Mouse (Mus musculus): ENCODE results near the gene Atp6v1g2. TPM values are rescaled to one million over a fixed set of nuclear protein-coding genes. Genes with fewer than 3 reads are reported as not detected.
"Not testable (repeated sequence)": the region's sequence is repeated elsewhere in the genome, so short reads cannot be mapped to it uniquely, and the experiment has no call there.

Atp6v1g2 gene
- total RNA-seq, 4 experiments from 2014 or later: 552 to 589 (median 575) TPM

GRCm38 (mm10) chr17:35202442-35202841, 31.0 kb upstream of the Atp6v1g2 start:
- no peak for DNase-seq (ENCODE audit: low spot score in 2 of 2)

- no peak for DNase-seq (ENCODE audit: low spot score in 2 of 2)
Observed at GRCm38 (mm10) chr17:35204494-35205379, 28.7 kb upstream of the Atp6v1g2 start, which contains the start of gene Lta. Gene Lta (minus strand): TSS chr17:35205351.

GRCm38 (mm10) chr17:35205380-35205769, 28.1 kb upstream of the Atp6v1g2 start:
- DNase-seq (ENCODE audit: low spot score in 2 of 2): no peak

- no peak for DNase-seq (ENCODE audit: low spot score in 2 of 2)
Observed at GRCm38 (mm10) chr17:35209785-35210535, 23.5 kb upstream of the Atp6v1g2 start.

GRCm38 (mm10) chr17:35210593-35210992, 22.9 kb upstream of the Atp6v1g2 start:
- DNase-seq (ENCODE audit: low spot score in 2 of 2): no peak

- no peak for DNase-seq (ENCODE audit: low spot score in 2 of 2)
Observed at GRCm38 (mm10) chr17:35213071-35213470, 20.4 kb upstream of the Atp6v1g2 start.

- DNase-seq (ENCODE audit: low spot score in 2 of 2): no peak
Observed at GRCm38 (mm10) chr17:35218516-35219193, 14.8 kb upstream of the Atp6v1g2 start.

- DNase-seq (ENCODE audit: low spot score in 2 of 2): no peak
Observed at GRCm38 (mm10) chr17:35219601-35220041, 13.8 kb upstream of the Atp6v1g2 start.

- DNase-seq (ENCODE audit: low spot score in 2 of 2): no peak
Observed at GRCm38 (mm10) chr17:35220156-35220952, 13.1 kb upstream of the Atp6v1g2 start, which contains the start of gene Gm16181. Gene Gm16181 (plus strand): TSS chr17:35220834.

- DNase-seq (ENCODE audit: low spot score in 2 of 2): no peak
Observed at GRCm38 (mm10) chr17:35222299-35222698, 11.2 kb upstream of the Atp6v1g2 start.

- DNase-seq (ENCODE audit: low spot score in 2 of 2): no peak
Observed at GRCm38 (mm10) chr17:35224641-35225040, 8.8 kb upstream of the Atp6v1g2 start.

GRCm38 (mm10) chr17:35225456-35225855, 8.0 kb upstream of the Atp6v1g2 start:
- no peak for DNase-seq (ENCODE audit: low spot score in 2 of 2)

- no peak for DNase-seq (ENCODE audit: low spot score in 2 of 2)
Observed at GRCm38 (mm10) chr17:35226561-35227046, 6.9 kb upstream of the Atp6v1g2 start.

GRCm38 (mm10) chr17:35231022-35231421, 2.4 kb upstream of the Atp6v1g2 start:
- no peak for DNase-seq (ENCODE audit: low spot score in 2 of 2)

- DNase-seq (ENCODE audit: low spot score in 2 of 2): peak in 1 of 2 experiments; percentile 89
Observed at GRCm38 (mm10) chr17:35232043-35232442, 1.4 kb upstream of the Atp6v1g2 start.

- DNase-seq (ENCODE audit: low spot score in 2 of 2): no peak
Observed at GRCm38 (mm10) chr17:35232659-35233058, 801 bp upstream of the Atp6v1g2 start.

- not testable (repeated sequence) for DNase-seq (ENCODE audit: low spot score in 2 of 2)
Observed at GRCm38 (mm10) chr17:35234090-35234489, 630 bp downstream of the Atp6v1g2 start.

- DNase-seq (ENCODE audit: low spot score in 2 of 2): no peak
Observed at GRCm38 (mm10) chr17:35234903-35235302, 1.4 kb downstream of the Atp6v1g2 start.

- peak; percentile 85 to 90 for DNase-seq (ENCODE audit: low spot score in 2 of 2)
Observed at GRCm38 (mm10) chr17:35235614-35236389, 2.3 kb downstream of the Atp6v1g2 start, which contains the start of gene Nfkbil1. Gene Nfkbil1 (minus strand): TSS chr17:35235792.

- peak; percentile 96 to 100 for DNase-seq (ENCODE audit: low spot score in 2 of 2)
Observed at GRCm38 (mm10) chr17:35236390-35236746, 2.9 kb downstream of the Atp6v1g2 start.

Measured in left cerebral cortex, adult 8-10 months (tissue).